34 mouse cellular contexts compared by ENCODE assay signal in genomic region chr2:131089634-131090033, GRCm38 (mm10). TPM values are rescaled to one million over a fixed set of nuclear protein-coding genes. Genes with fewer than 3 reads are reported as not detected.
DNase-seq lines count a peak whose midpoint lies in the region; ATAC-seq and TF ChIP-seq lines count a peak whose summit lies in the region.
"Had no signal": no experiment of that assay in that cellular context is flagged by ENCODE, and none has a peak within 500 bp of the region (broad histone marks: within the 10 kb centered on the region; RNA-seq: fewer than 3 reads in every experiment).

No protein-coding gene starts in this region.

- H3K4me1 ChIP-seq in heart, adult 2 months (ENCODE audit: control insufficient read depth, insufficient read depth, low read length) = peaks cover 4% of the 10 kb centered on the region
- no peaks in the 10 kb centered on the region for H3K4me1 ChIP-seq in heart, embryonic 10.5 days
- no peaks in the 10 kb centered on the region for H3K4me1 ChIP-seq in lung, adult 2 months (ENCODE audit: control insufficient read depth, insufficient read depth, low read length)
- H3K4me1 ChIP-seq: forebrain, embryonic 15.5 days; midbrain, embryonic 13.5 days; neural tube, embryonic 12.5 days had no signal

- H3K27me3 ChIP-seq in heart, adult 2 months (ENCODE audit: control insufficient read depth, insufficient read depth, low read length) = no peaks in the 10 kb centered on the region
- H3K27me3 ChIP-seq in heart, embryonic 10.5 days (ENCODE audit: insufficient read depth, poor library complexity, severe bottlenecking) = no peaks in the 10 kb centered on the region
- H3K27me3 ChIP-seq: forebrain, embryonic 15.5 days; limb, embryonic 15.5 days; midbrain, embryonic 13.5 days; neural tube, embryonic 12.5 days; Patski had no signal

- no peak for TF ChIP-seq CTCF in heart, adult 2 months (IDR thresholded peaks at IDR 0.05)
- TF ChIP-seq CTCF in lung, adult 2 months (IDR thresholded peaks at IDR 0.05; ENCODE audit: insufficient read depth, low read length) = no peak

- no peaks in the 10 kb centered on the region for H3K79me2 ChIP-seq in heart, adult 2 months (replicated peaks; ENCODE audit: control insufficient read depth, insufficient read depth, low read length)

- peak; percentile 35 to 41; a peak in 2 of 4 replicates for ATAC-seq in hematopoietic stem cell, adult 5-6 weeks (replicated peaks in 1 of 2; ENCODE audit: insufficient read depth in 1 of 2, low FRiP score in 2 of 2, low TSS enrichment in 1 of 2, low read depth in 1 of 2, poor library complexity in 2 of 2, severe bottlenecking in 2 of 2)
- ATAC-seq in neutrophil, adult 5-6 weeks (ENCODE audit: extremely low read depth, insufficient number of reproducible peaks, low FRiP score, poor library complexity, severe bottlenecking) = peak; percentile 37; the same call in 1 of the 2 replicates
- ATAC-seq: CD4-positive, CD25-positive, alpha-beta regulatory T cell, adult 4 months; forebrain, embryonic 15.5 days; inflammation-experienced regulatory T-cells, adult 6 months; midbrain, embryonic 13.5 days; Patski had no signal

- TF ChIP-seq POLR2A in heart, adult 2 months (IDR thresholded peaks at IDR 0.05; ENCODE audit: insufficient read depth, low read depth, low read length) = no peak
- TF ChIP-seq POLR2A in lung, adult 2 months (IDR thresholded peaks at IDR 0.05; ENCODE audit: borderline replicate concordance, extremely low read depth, low read depth, low read length) = no peak

- H3K27ac ChIP-seq in heart, adult 2 months = no peak overlapping the region
- no peak overlapping the region for H3K27ac ChIP-seq in heart, embryonic 10.5 days
- H3K27ac ChIP-seq: embryonic facial prominence, embryonic 10.5 days; forebrain, embryonic 15.5 days; hindbrain, embryonic 14.5 days; limb, embryonic 15.5 days; midbrain, embryonic 13.5 days; neural tube, embryonic 12.5 days had no signal

- no peak overlapping the region for H3K9ac ChIP-seq in heart, adult 2 months (ENCODE audit: low read depth, low read length)
- H3K9ac ChIP-seq: forebrain, embryonic 15.5 days; hindbrain, embryonic 14.5 days; limb, embryonic 15.5 days; midbrain, embryonic 13.5 days; neural tube, embryonic 12.5 days had no signal

- no peak overlapping the region for H3K4me3 ChIP-seq in heart, adult 2 months
- no peak overlapping the region for H3K4me3 ChIP-seq in heart, embryonic 10.5 days
- H3K4me3 ChIP-seq in lung, adult 2 months (replicated peaks; ENCODE audit: extremely low read depth, low read depth, low read length) = no peak overlapping the region
- H3K4me3 ChIP-seq: embryonic facial prominence, embryonic 10.5 days; forebrain, embryonic 15.5 days; limb, embryonic 15.5 days; megakaryocyte, embryonic 14.5 days; midbrain, embryonic 13.5 days; neural tube, embryonic 12.5 days had no signal

- no peak for TF ChIP-seq EP300 in heart, adult 2 months (IDR thresholded peaks at IDR 0.05; ENCODE audit: insufficient read depth, low read depth, low read length)

- no peaks in the 10 kb centered on the region for H3K36me3 ChIP-seq in heart, adult 2 months (ENCODE audit: control insufficient read depth, insufficient read depth, low read length)
- no peaks in the 10 kb centered on the region for H3K36me3 ChIP-seq in heart, embryonic 10.5 days
- H3K36me3 ChIP-seq: embryonic facial prominence, embryonic 10.5 days; forebrain, embryonic 15.5 days; limb, embryonic 15.5 days; midbrain, embryonic 13.5 days; neural tube, embryonic 12.5 days had no signal

- H3K9me3 ChIP-seq in heart, embryonic 10.5 days = no peaks in the 10 kb centered on the region
- H3K9me3 ChIP-seq: embryonic facial prominence, embryonic 10.5 days; forebrain, embryonic 15.5 days; limb, embryonic 15.5 days; megakaryocyte, embryonic 14.5 days; midbrain, embryonic 13.5 days; neural tube, embryonic 12.5 days had no signal

- intact Hi-C loops in heart, adult 2 months (cut with DNase I) = no loop called here

- peak; percentile 23 to 34 for DNase-seq in heart, adult 2 months
- no peak for DNase-seq in heart, embryonic 10.5 days (ENCODE audit: low spot score)
- peak; percentile 41 for DNase-seq in lung, postnatal 36 days
- no peak for DNase-seq in lung, adult 2 months
- DNase-seq in thymus, postnatal 36 days = no peak
- no peak for DNase-seq in cerebellum, adult 18-20 months
- DNase-seq: adrenal gland, postnatal 10 days; cerebellum, adult 9-11 months; gastrocnemius, postnatal 10 days; kidney, adult 8-10 months; kidney, postnatal 10 days; layer of hippocampus, postnatal 36 days; left cerebral cortex, postnatal 4 days; retina, postnatal 1 day; thymus, postnatal 14 days had no signal

- 89% methylated on average over 1 of the region's 1 CpGs for WGBS in heart, adult 2 months
- 59% methylated on average over 1 of the region's 1 CpGs for WGBS in heart, embryonic 10.5 days
- WGBS in lung, adult 2 months = 82% methylated on average over 1 of the region's 1 CpGs

RNA-seq across cellular contexts. Expression of gene Siglec1, which starts 3.1 kb away (rescaled TPM):
- 1 to 10 TPM; 2.1 to 2.5 TPM for total RNA-seq in heart, adult 2 months (2021)
- 3.1 and 3.3 TPM in 2 replicates for polyA plus RNA-seq in heart, adult 2 months (2012; rRNA removed)
- polyA plus RNA-seq in heart, embryonic 10.5 days (2016; fragmentation: Nextera tagmentation; extraction: Ambion mirVana) = 0.05 and 0.08 TPM in 2 replicates
- polyA plus RNA-seq in lung, adult 2 months (2012; rRNA removed) = 14.7 and 18.5 TPM in 2 replicates
- 0.19 TPM in 1 of 2 replicates, not detected in the other for total RNA-seq in hematopoietic stem cell, adult 5-6 weeks (2017)
- total RNA-seq in neutrophil, adult 5-6 weeks (2017) = 0.47 and 0.49 TPM in 2 replicates
- polyA plus RNA-seq: CD4-positive, CD25-positive, alpha-beta regulatory T cell, adult 4 months; inflammation-experienced regulatory T-cells, adult 6 months had no signal

RNA-seq across cellular contexts. Expression of gene Adam33, which starts 26.0 kb away (rescaled TPM):
- 1 to 10 TPM in 1 of 2 experiments, under 1 TPM in 1; 0.73 to 1.6 TPM for total RNA-seq in heart, adult 2 months (2021)
- polyA plus RNA-seq in heart, adult 2 months (2012; rRNA removed) = 7.1 and 10.0 TPM in 2 replicates
- polyA plus RNA-seq in heart, embryonic 10.5 days (2016; fragmentation: Nextera tagmentation; extraction: Ambion mirVana) = 4.2 and 6.5 TPM in 2 replicates
- polyA plus RNA-seq in lung, adult 2 months (2012; rRNA removed) = 28.8 and 34.5 TPM in 2 replicates
- not detected in 2 replicates for total RNA-seq in hematopoietic stem cell, adult 5-6 weeks (2017)
- total RNA-seq in neutrophil, adult 5-6 weeks (2017) = not detected in 2 replicates

RNA-seq across cellular contexts. Expression of gene Hspa12b, which starts 37.4 kb away (rescaled TPM):
- total RNA-seq in heart, adult 2 months (2021) = 10 to 100 TPM; 29.7 to 31.4 TPM
- 21.9 and 27.8 TPM in 2 replicates for polyA plus RNA-seq in heart, adult 2 months (2012; rRNA removed)
- 10.0 and 10.8 TPM in 2 replicates for polyA plus RNA-seq in heart, embryonic 10.5 days (2016; fragmentation: Nextera tagmentation; extraction: Ambion mirVana)
- 56.2 and 58.3 TPM in 2 replicates for polyA plus RNA-seq in lung, adult 2 months (2012; rRNA removed)
- total RNA-seq in hematopoietic stem cell, adult 5-6 weeks (2017) = 3.3 and 5.7 TPM in 2 replicates
- not detected in 2 replicates for total RNA-seq in neutrophil, adult 5-6 weeks (2017)
- polyA plus RNA-seq: CD4-positive, CD25-positive, alpha-beta regulatory T cell, adult 4 months had no signal

RNA-seq across cellular contexts. Expression of gene Gm11037, which starts 43.7 kb away (rescaled TPM):
- not detected for total RNA-seq in heart, adult 2 months (2021)
- not detected in 2 replicates for polyA plus RNA-seq in heart, adult 2 months (2012; rRNA removed)
- not detected in 2 replicates for polyA plus RNA-seq in heart, embryonic 10.5 days (2016; fragmentation: Nextera tagmentation; extraction: Ambion mirVana)
- not detected in 2 replicates for polyA plus RNA-seq in lung, adult 2 months (2012; rRNA removed)
- total RNA-seq in hematopoietic stem cell, adult 5-6 weeks (2017) = not detected in 2 replicates
- total RNA-seq in neutrophil, adult 5-6 weeks (2017) = not detected in 2 replicates
- total RNA-seq: adrenal gland, postnatal 10 days; gastrocnemius, postnatal 10 days; heart, adult 18-20 months; heart, postnatal 36 days; layer of hippocampus, adult 18-20 months; layer of hippocampus, postnatal 36 days; left cerebral cortex, postnatal 4 days had no signal
- polyA plus RNA-seq: brain, embryonic 14.5 days; CD4-positive, CD25-positive, alpha-beta regulatory T cell, adult 4 months; cortical plate, adult 2 months; embryonic facial prominence, embryonic 10.5 days; forebrain, embryonic 15.5 days; heart, embryonic 14.5 days; hindbrain, embryonic 14.5 days; inflammation-experienced regulatory T-cells, adult 6 months; limb, embryonic 15.5 days; midbrain, embryonic 13.5 days; neural tube, embryonic 12.5 days; Patski; stomach, embryonic 14.5 days had no signal

RNA-seq across cellular contexts. Expression of gene Gfra4, which starts 46.7 kb away (rescaled TPM):
- 1 to 10 TPM; 7.2 to 8.4 TPM for total RNA-seq in heart, adult 2 months (2021)
- polyA plus RNA-seq in heart, adult 2 months (2012; rRNA removed) = 21.3 TPM in 2 replicates
- polyA plus RNA-seq in heart, embryonic 10.5 days (2016; fragmentation: Nextera tagmentation; extraction: Ambion mirVana) = 3.3 and 4.9 TPM in 2 replicates
- polyA plus RNA-seq in lung, adult 2 months (2012; rRNA removed) = 7.3 and 10.9 TPM in 2 replicates
- total RNA-seq in hematopoietic stem cell, adult 5-6 weeks (2017) = 5.2 TPM in 1 of 2 replicates, not detected in the other
- not detected in 2 replicates for total RNA-seq in neutrophil, adult 5-6 weeks (2017)
- polyA plus RNA-seq: CD4-positive, CD25-positive, alpha-beta regulatory T cell, adult 4 months had no signal

Comparison
In these comparisons a context has a peak if more than half of its experiments do, and no peak if none do; other contexts are left out.
1. DNase-seq: peak in heart, adult 2 months (2 of 2) and lung, postnatal 36 days (single experiment); none in heart, embryonic 10.5 days (single experiment), lung, adult 2 months (single experiment), thymus, postnatal 36 days (0 of 2) and cerebellum, adult 18-20 months (0 of 2).